Mouse (Mus musculus): Measurements from ENCODE around the gene Fitm1. TPM values are rescaled to one million over a fixed set of nuclear protein-coding genes. Genes with fewer than 3 reads are reported as not detected.

Fitm1 gene
- 4.7 and 5.2 TPM in 2 replicates for polyA plus RNA-seq (2015; fragmentation: Nextera tagmentation; extraction: Ambion mirVana)

- Histone ChIP-seq H3K27me3 (ENCODE audit: control insufficient read depth, insufficient read depth, low read depth, low read length) (no peaks in the 10 kb centered on the region), H3K4me1 (replicated peaks; ENCODE audit: control insufficient read depth, insufficient read depth, low read length) (peaks cover 16% of the 10 kb centered on the region), H3K4me2 (ENCODE audit: low read depth, low read length) (no peak within 1 kb of the TSS), H3K27ac (ENCODE audit: low read length) (peak within 1 kb of the TSS; percentile 27), H3K9me3 (ENCODE audit: control insufficient read depth, low read length) (no peaks in the 10 kb centered on the region), H3K36me3 (ENCODE audit: control insufficient read depth, insufficient read depth, low read length) (no peaks in the 10 kb centered on the region), H3K4me3 (ENCODE audit: low read length) (no peak within 1 kb of the TSS), H3K9ac (ENCODE audit: low read length) (peak within 1 kb of the TSS; percentile 24)
- 60% methylated on average over 8 of the region's 8 CpGs for WGBS
- no peak for ATAC-seq (ENCODE audit: low read depth)
These were observed at the start of gene Fitm1 for GRCm38 (mm10) chr14:55575302-55575701. TSS of gene Fitm1 (plus strand) at chr14:55575617.

DNA sequence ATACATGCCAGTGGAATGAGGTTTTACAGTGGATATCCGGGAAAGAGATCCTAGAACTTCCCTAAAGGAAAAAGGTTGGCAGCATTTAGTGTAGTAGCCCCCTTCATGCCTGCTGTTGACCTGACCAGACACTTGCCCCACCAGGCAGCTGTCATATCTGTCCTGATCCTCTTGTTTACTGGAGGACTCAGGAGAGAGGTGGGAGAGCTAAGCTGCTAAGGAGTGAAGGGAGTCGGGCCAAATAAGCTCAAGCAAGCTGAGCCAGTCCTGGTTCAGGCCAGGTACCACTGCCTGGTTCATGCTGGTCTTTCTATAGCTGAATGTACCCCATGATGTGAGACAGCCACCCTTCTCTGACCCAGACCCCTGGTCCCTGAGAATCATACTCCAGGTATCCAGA, 48.7 kb upstream of the Fitm1 start:
- no peaks in the 10 kb centered on the region for H3K9me3 ChIP-seq (ENCODE audit: control insufficient read depth, low read length)
- no peaks in the 10 kb centered on the region for H3K36me3 ChIP-seq (ENCODE audit: control insufficient read depth, insufficient read depth, low read length)
- no peak overlapping the region for H3K4me2 ChIP-seq (ENCODE audit: low read depth, low read length)
- peaks cover 8% of the 10 kb centered on the region for H3K27me3 ChIP-seq (ENCODE audit: control insufficient read depth, insufficient read depth, low read depth, low read length)
- no peak for ATAC-seq (ENCODE audit: low read depth)
- 60% methylated on average over 2 of the region's 2 CpGs for WGBS
- H3K27ac ChIP-seq (ENCODE audit: low read length): no peak overlapping the region
- H3K4me1 ChIP-seq (replicated peaks; ENCODE audit: control insufficient read depth, insufficient read depth, low read length): no peaks in the 10 kb centered on the region
- no peak overlapping the region for H3K9ac ChIP-seq (ENCODE audit: low read length)
- no peak overlapping the region for H3K4me3 ChIP-seq (ENCODE audit: low read length)

- H3K4me2 ChIP-seq (ENCODE audit: low read depth, low read length): no peak overlapping the region
- ATAC-seq (ENCODE audit: low read depth): no peak
- H3K4me1 ChIP-seq (replicated peaks; ENCODE audit: control insufficient read depth, insufficient read depth, low read length): no peaks in the 10 kb centered on the region
- H3K36me3 ChIP-seq (ENCODE audit: control insufficient read depth, insufficient read depth, low read length): no peaks in the 10 kb centered on the region
- H3K9ac ChIP-seq (ENCODE audit: low read length): no peak overlapping the region
- H3K27me3 ChIP-seq (ENCODE audit: control insufficient read depth, insufficient read depth, low read depth, low read length): peaks cover 5% of the 10 kb centered on the region; the same call in 1 of the 2 replicates
- no peak overlapping the region for H3K4me3 ChIP-seq (ENCODE audit: low read length)
- no peak overlapping the region for H3K27ac ChIP-seq (ENCODE audit: low read length)
- WGBS: 22% methylated on average over 3 of the region's 3 CpGs
- no peaks in the 10 kb centered on the region for H3K9me3 ChIP-seq (ENCODE audit: control insufficient read depth, low read length)
These were observed 47.5 kb upstream of the Fitm1 start for GRCm38 (mm10) chr14:55527940-55528339.

- H3K9ac ChIP-seq (ENCODE audit: low read length): no peak overlapping the region
- no peaks in the 10 kb centered on the region for H3K27me3 ChIP-seq (ENCODE audit: control insufficient read depth, insufficient read depth, low read depth, low read length)
- H3K4me3 ChIP-seq (ENCODE audit: low read length): no peak overlapping the region
- no peak overlapping the region for H3K4me2 ChIP-seq (ENCODE audit: low read depth, low read length)
- no peaks in the 10 kb centered on the region for H3K36me3 ChIP-seq (ENCODE audit: control insufficient read depth, insufficient read depth, low read length)
- no peaks in the 10 kb centered on the region for H3K9me3 ChIP-seq (ENCODE audit: control insufficient read depth, low read length)
- no peak for ATAC-seq (ENCODE audit: low read depth)
- H3K27ac ChIP-seq (ENCODE audit: low read length): no peak overlapping the region
- 37% methylated on average over 6 of the region's 6 CpGs for WGBS
- H3K4me1 ChIP-seq (replicated peaks; ENCODE audit: control insufficient read depth, insufficient read depth, low read length): peaks cover 7% of the 10 kb centered on the region
These were observed 39.2 kb upstream of the Fitm1 start for GRCm38 (mm10) chr14:55536116-55536745.

DNA sequence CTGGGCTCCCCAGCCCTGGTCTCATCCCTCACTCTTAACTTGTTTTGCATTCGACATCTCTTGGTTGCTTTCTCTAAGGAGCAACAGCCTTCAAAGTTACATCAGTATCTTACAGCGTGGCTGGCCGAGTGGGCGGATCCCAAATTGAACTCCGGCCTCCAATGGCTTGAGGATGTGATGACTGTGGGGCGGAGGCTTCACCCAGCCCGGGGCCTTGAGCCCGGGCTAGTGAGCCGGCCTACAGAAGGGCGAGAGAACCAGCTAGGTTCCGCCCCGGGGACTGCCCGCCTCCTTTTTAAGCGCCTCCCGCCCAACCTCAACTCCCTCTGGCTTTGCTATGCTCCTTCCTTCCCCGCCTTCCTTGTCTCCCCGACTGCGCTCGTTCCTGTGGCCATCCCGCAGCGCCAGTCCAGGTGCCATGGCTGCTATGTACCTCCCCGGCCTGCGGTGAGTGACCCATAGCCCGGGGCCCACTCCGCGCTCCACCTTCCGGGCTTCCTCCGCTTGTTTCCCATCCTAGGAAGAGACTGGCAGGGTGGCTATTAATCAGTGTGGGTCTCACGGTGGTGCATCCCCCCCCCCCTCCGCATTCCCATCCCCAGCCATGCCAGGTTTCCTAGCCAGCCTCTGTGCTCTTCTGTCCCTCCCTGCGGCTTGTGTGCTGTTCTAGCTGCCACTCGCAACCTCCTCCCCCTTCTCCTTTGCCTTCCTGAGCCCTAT, 35.2 kb upstream of the Fitm1 start, which contains the start of gene Pck2:
Gene Pck2, plus strand, starts transcription at position 200 of the 720 bp plus-strand sequence.
- Histone ChIP-seq H3K27ac (ENCODE audit: low read length) (peak within 1 kb of the TSS; percentile 97), H3K9me3 (ENCODE audit: control insufficient read depth, low read length) (no peaks in the 10 kb centered on the region), H3K4me3 (ENCODE audit: low read length) (peak within 1 kb of the TSS; percentile 80), H3K9ac (ENCODE audit: low read length) (peak within 1 kb of the TSS; percentile 83), H3K36me3 (ENCODE audit: control insufficient read depth, insufficient read depth, low read length) (peaks cover 18% of the 10 kb centered on the region), H3K4me2 (ENCODE audit: low read depth, low read length) (peak within 1 kb of the TSS; percentile 66), H3K27me3 (ENCODE audit: control insufficient read depth, insufficient read depth, low read depth, low read length) (no peaks in the 10 kb centered on the region), H3K4me1 (replicated peaks; ENCODE audit: control insufficient read depth, insufficient read depth, low read length) (peaks cover 12% of the 10 kb centered on the region)
- under 1% methylated on average over 32 of the region's 32 CpGs for WGBS
- peak; percentile 97 for ATAC-seq (ENCODE audit: low read depth)

DNA sequence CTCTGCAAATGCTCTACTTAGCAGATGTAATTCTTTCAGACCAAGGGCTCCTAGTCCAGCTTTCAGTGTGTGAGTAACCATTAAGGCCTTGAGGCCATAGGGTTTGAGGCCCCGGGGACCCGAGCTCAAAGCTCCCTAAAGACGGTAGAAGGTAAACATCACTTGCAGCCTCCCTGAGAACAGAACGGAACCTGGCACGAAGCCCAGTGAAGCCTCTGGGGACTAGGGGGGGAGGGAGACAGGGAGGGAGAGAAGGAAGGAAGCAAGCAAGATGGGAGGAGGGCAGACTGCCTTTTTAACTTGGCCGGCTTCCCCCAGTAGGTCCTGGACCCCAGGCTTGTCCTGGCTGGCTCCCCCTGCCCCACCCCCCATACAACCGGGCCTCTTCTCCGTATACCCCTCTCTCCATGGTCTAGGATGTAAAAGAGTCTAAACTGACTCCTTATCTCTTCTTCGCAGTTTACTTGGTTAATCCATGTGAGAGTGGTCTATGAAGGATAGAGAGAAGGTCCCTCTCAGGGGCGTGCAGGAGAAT, 34.6 kb upstream of the Fitm1 start:
- peaks cover 23% of the 10 kb centered on the region for H3K36me3 ChIP-seq (ENCODE audit: control insufficient read depth, insufficient read depth, low read length)
- peak overlapping the region; percentile 97 for H3K27ac ChIP-seq (ENCODE audit: low read length)
- under 1% methylated on average over 10 of the region's 10 CpGs for WGBS
- peak overlapping the region; percentile 66 for H3K4me2 ChIP-seq (ENCODE audit: low read depth, low read length)
- no peaks in the 10 kb centered on the region for H3K9me3 ChIP-seq (ENCODE audit: control insufficient read depth, low read length)
- peak overlapping the region; percentile 80 for H3K4me3 ChIP-seq (ENCODE audit: low read length)
- H3K4me1 ChIP-seq (replicated peaks; ENCODE audit: control insufficient read depth, insufficient read depth, low read length): peaks cover 12% of the 10 kb centered on the region
- H3K9ac ChIP-seq (ENCODE audit: low read length): peak overlapping the region; percentile 83
- peak; percentile 80 for ATAC-seq (ENCODE audit: low read depth)
- H3K27me3 ChIP-seq (ENCODE audit: control insufficient read depth, insufficient read depth, low read depth, low read length): no peaks in the 10 kb centered on the region

DNA sequence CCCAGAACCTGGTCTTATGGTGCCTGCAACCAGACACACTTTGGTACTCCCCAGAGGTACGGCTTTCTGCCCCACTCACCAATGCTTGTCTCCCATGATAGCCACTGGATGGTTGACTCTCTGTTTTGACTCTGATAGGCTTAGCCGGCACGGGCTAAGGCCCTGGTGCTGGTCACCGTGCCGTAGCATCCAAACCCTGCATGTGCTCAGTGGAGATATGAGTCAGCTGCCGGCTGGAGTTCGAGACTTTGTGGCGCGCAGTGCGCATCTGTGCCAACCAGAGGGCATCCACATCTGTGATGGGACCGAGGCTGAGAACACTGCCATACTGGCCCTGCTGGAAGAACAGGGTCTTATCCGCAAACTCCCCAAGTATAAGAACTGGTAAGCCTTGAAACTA, 33.1 kb upstream of the Fitm1 start:
- Histone ChIP-seq H3K27ac (ENCODE audit: low read length) (no peak overlapping the region), H3K4me3 (ENCODE audit: low read length) (no peak overlapping the region), H3K27me3 (ENCODE audit: control insufficient read depth, insufficient read depth, low read depth, low read length) (no peaks in the 10 kb centered on the region), H3K9ac (ENCODE audit: low read length) (no peak overlapping the region), H3K9me3 (ENCODE audit: control insufficient read depth, low read length) (no peaks in the 10 kb centered on the region), H3K36me3 (ENCODE audit: control insufficient read depth, insufficient read depth, low read length) (peaks cover 27% of the 10 kb centered on the region), H3K4me2 (ENCODE audit: low read depth, low read length) (no peak overlapping the region), H3K4me1 (replicated peaks; ENCODE audit: control insufficient read depth, insufficient read depth, low read length) (peaks cover 12% of the 10 kb centered on the region)
- no peak for ATAC-seq (ENCODE audit: low read depth)
- WGBS: 96% methylated on average over 12 of the region's 12 CpGs

DNA sequence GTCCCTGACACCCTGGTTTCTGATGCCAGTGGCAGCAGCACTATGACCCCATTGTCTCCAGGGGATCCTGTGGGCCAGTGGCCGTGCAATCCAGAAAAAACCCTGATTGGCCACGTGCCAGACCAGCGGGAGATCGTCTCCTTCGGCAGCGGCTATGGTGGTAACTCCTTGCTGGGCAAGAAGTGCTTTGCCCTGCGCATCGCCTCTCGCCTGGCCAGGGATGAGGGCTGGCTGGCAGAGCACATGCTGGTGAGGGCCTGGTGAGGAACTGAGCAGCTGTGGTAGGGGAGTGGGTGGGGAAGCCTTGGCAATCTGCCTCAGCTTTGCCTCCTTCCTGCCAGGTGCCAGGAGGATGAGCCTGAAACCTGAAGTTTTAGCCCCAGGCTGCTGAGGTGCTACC, 31.1 kb upstream of the Fitm1 start:
- Histone ChIP-seq H3K4me2 (ENCODE audit: low read depth, low read length) (no peak overlapping the region), H3K27me3 (ENCODE audit: control insufficient read depth, insufficient read depth, low read depth, low read length) (no peaks in the 10 kb centered on the region), H3K36me3 (ENCODE audit: control insufficient read depth, insufficient read depth, low read length) (peaks cover 44% of the 10 kb centered on the region), H3K9ac (ENCODE audit: low read length) (no peak overlapping the region), H3K27ac (ENCODE audit: low read length) (no peak overlapping the region), H3K4me1 (replicated peaks; ENCODE audit: control insufficient read depth, insufficient read depth, low read length) (peaks cover 12% of the 10 kb centered on the region), H3K4me3 (ENCODE audit: low read length) (no peak overlapping the region), H3K9me3 (ENCODE audit: control insufficient read depth, low read length) (no peaks in the 10 kb centered on the region)
- no peak for ATAC-seq (ENCODE audit: low read depth)
- WGBS: 55% methylated on average over 9 of the region's 9 CpGs

DNA sequence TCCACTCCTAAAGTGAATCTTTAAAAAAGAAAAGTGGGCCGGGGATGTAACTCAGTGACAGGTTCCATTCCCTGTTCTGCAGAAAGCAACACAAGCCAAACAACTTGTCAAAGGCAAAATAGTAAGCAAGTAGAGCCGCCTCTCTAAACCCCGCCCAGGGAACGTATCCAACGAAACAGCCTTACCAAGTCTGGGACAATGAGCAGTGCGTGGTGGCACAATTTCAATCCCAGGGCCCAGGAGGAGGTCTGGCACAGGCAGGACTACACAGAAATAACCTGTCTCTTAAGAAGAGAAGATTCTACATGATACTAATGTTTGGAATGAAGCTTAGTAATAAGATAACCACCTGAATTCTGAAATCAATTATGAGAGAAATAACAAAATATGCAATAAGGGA, 25.2 kb upstream of the Fitm1 start:
- 81% methylated on average over 6 of the region's 6 CpGs for WGBS
- Histone ChIP-seq H3K27me3 (ENCODE audit: control insufficient read depth, insufficient read depth, low read depth, low read length) (no peaks in the 10 kb centered on the region), H3K9ac (ENCODE audit: low read length) (no peak overlapping the region), H3K4me2 (ENCODE audit: low read depth, low read length) (no peak overlapping the region), H3K36me3 (ENCODE audit: control insufficient read depth, insufficient read depth, low read length) (peaks cover 31% of the 10 kb centered on the region), H3K4me3 (ENCODE audit: low read length) (no peak overlapping the region), H3K9me3 (ENCODE audit: control insufficient read depth, low read length) (no peaks in the 10 kb centered on the region), H3K27ac (ENCODE audit: low read length) (no peak overlapping the region), H3K4me1 (replicated peaks; ENCODE audit: control insufficient read depth, insufficient read depth, low read length) (no peaks in the 10 kb centered on the region)
- ATAC-seq (ENCODE audit: low read depth): no peak
